Mouse (Mus musculus): ENCODE data around the gene Ptk6. TPM values are rescaled to one million over a fixed set of nuclear protein-coding genes. Genes with fewer than 3 reads are reported as not detected.

Ptk6 gene
- polyA plus RNA-seq, 1 experiment from 2014 or later: not detected

- ATAC-seq (replicated peaks; ENCODE audit: insufficient number of reproducible peaks, low FRiP score, low TSS enrichment): no peak
- WGBS (ENCODE audit: insufficient replicate concordance): 72% methylated on average over 4 of the region's 4 CpGs
- H3K4me1 ChIP-seq (ENCODE audit: control insufficient read depth, insufficient read depth, low read length): peaks cover 25% of the 10 kb centered on the region
Measured at GRCm38 (mm10) chr2:181160821-181161220, 41.8 kb downstream of the Ptk6 start.

DNA sequence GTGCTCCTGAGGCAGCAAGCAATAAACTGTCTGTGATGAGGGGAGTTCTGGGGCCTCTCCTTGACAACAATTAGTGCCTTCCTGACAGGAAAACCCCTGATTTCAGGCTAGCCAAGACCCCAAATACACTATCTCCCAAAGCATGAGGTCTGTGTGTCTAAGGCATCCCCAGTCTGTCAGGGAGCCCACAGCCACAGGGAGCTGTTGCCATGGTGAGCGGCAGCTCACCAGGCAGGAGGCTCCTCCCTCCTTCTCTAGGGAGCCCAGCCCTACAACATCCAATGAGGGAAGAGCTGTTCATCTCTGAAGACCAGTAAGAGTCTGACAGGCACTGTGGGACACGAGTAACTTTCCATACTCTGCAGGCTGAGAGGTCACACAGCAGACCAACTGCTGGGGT is 42.8 kb downstream of the Ptk6 start:
- no peaks in the 10 kb centered on the region for H3K36me3 ChIP-seq (ENCODE audit: control insufficient read depth, insufficient read depth, low read length)
- H3K27ac ChIP-seq (ENCODE audit: low read depth, low read length): peak overlapping the region; percentile 75
- peak; percentile 49 for ATAC-seq (replicated peaks; ENCODE audit: insufficient number of reproducible peaks, low FRiP score, low TSS enrichment)
- 4% methylated on average over 2 of the region's 2 CpGs for WGBS (ENCODE audit: insufficient replicate concordance)
- H3K9me3 ChIP-seq (replicated peaks; ENCODE audit: control insufficient read depth, low read length): no peaks in the 10 kb centered on the region
- H3K9ac ChIP-seq (ENCODE audit: low read depth, low read length): no peak overlapping the region; the same call in 1 of the 2 replicates
- H3K4me1 ChIP-seq (ENCODE audit: control insufficient read depth, insufficient read depth, low read length): peaks cover 33% of the 10 kb centered on the region
- peaks cover 29% of the 10 kb centered on the region for H3K27me3 ChIP-seq (ENCODE audit: control insufficient read depth, insufficient read depth, low read length)
- no peak overlapping the region for H3K4me3 ChIP-seq (ENCODE audit: low read depth, low read length)
- H3K4me2 ChIP-seq: peak overlapping the region; percentile 36

More at GRCm38 (mm10) chr2:181160821-181161220, 41.8 kb downstream of the Ptk6 start:
- no peak overlapping the region for H3K9ac ChIP-seq (ENCODE audit: low read depth, low read length)
- H3K27ac ChIP-seq (ENCODE audit: low read depth, low read length): no peak overlapping the region
- H3K27me3 ChIP-seq (ENCODE audit: control insufficient read depth, insufficient read depth, low read length): peaks cover 22% of the 10 kb centered on the region
- no peaks in the 10 kb centered on the region for H3K9me3 ChIP-seq (replicated peaks; ENCODE audit: control insufficient read depth, low read length)
- no peak overlapping the region for H3K4me2 ChIP-seq
- H3K4me3 ChIP-seq (ENCODE audit: low read depth, low read length): no peak overlapping the region
- no peaks in the 10 kb centered on the region for H3K36me3 ChIP-seq (ENCODE audit: control insufficient read depth, insufficient read depth, low read length)

DNA sequence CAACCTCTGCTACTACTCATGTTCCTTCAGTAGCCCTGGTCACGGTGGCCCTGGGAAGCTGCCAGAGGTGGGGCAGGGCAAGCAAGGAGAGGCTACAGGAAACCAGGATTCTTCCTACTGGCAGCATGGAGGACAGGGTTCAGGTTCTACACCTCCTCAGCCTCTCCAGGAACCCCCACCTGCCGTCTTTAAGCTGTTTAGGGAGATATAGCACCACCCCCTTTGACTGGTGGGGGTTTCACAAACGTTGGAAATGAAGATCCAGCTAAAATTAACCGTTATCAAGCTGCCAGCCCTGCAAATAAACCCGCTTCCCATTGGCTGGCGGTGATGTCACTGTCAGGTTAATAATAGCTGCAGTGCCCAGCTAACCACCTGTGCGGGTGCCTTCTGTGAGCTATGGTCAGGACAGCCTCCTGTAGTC is 43.5 kb downstream of the Ptk6 start:
- peaks cover 37% of the 10 kb centered on the region for H3K4me1 ChIP-seq (ENCODE audit: control insufficient read depth, insufficient read depth, low read length)
- no peaks in the 10 kb centered on the region for H3K9me3 ChIP-seq (replicated peaks; ENCODE audit: control insufficient read depth, low read length)
- H3K27ac ChIP-seq (ENCODE audit: low read depth, low read length): peak overlapping the region; percentile 75
- peak overlapping the region; percentile 36 for H3K4me2 ChIP-seq
- H3K36me3 ChIP-seq (ENCODE audit: control insufficient read depth, insufficient read depth, low read length): no peaks in the 10 kb centered on the region
- peaks cover 29% of the 10 kb centered on the region for H3K27me3 ChIP-seq (ENCODE audit: control insufficient read depth, insufficient read depth, low read length)
- H3K9ac ChIP-seq (ENCODE audit: low read depth, low read length): no peak overlapping the region; the same call in 1 of the 2 replicates
- 0 out of 2 replicates have a peak, but pooled peaks have one; percentile 24 for ATAC-seq (replicated peaks; ENCODE audit: insufficient number of reproducible peaks, low FRiP score, low TSS enrichment)
- no peak overlapping the region for H3K4me3 ChIP-seq (ENCODE audit: low read depth, low read length)
- 36% methylated on average over 7 of the region's 7 CpGs for WGBS (ENCODE audit: insufficient replicate concordance)

DNA sequence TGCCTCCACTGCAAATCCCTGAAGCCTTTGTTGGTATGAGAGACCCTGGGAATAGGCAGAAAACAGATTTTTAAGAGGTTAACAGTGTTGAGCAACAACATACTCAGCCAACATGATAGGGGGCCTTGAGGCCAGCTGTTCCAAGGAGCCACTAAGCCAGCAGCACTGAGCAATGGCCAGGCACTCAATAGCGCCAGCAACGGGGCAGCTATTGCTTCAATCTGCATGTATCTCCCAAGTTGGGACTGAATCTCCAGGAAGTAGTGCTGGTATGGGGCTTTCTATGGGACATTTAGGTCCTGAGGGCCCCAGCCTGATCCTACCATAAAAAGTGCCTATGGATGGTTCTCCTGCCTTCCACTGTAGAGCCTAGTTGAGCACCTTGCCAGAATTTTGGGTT is 44.1 kb downstream of the Ptk6 start:
- 86% methylated on average over 2 of the region's 2 CpGs for WGBS (ENCODE audit: insufficient replicate concordance)
- Histone ChIP-seq H3K27me3 (ENCODE audit: control insufficient read depth, insufficient read depth, low read length) (peaks cover 29% of the 10 kb centered on the region), H3K4me3 (ENCODE audit: low read depth, low read length) (no peak overlapping the region), H3K4me2 (no peak overlapping the region), H3K27ac (ENCODE audit: low read depth, low read length) (no peak overlapping the region), H3K9ac (ENCODE audit: low read depth, low read length) (no peak overlapping the region), H3K9me3 (replicated peaks; ENCODE audit: control insufficient read depth, low read length) (no peaks in the 10 kb centered on the region), H3K4me1 (ENCODE audit: control insufficient read depth, insufficient read depth, low read length) (peaks cover 37% of the 10 kb centered on the region), H3K36me3 (ENCODE audit: control insufficient read depth, insufficient read depth, low read length) (no peaks in the 10 kb centered on the region)
- no peak for ATAC-seq (replicated peaks; ENCODE audit: insufficient number of reproducible peaks, low FRiP score, low TSS enrichment)

- no peak overlapping the region for H3K27ac ChIP-seq (ENCODE audit: low read depth, low read length)
- H3K4me1 ChIP-seq (ENCODE audit: control insufficient read depth, insufficient read depth, low read length): peaks cover 37% of the 10 kb centered on the region
- no peak overlapping the region for H3K4me2 ChIP-seq
Measured at GRCm38 (mm10) chr2:181157716-181158302, 44.8 kb downstream of the Ptk6 start.

GRCm38 (mm10) chr2:181157180-181157579 is 45.4 kb downstream of the Ptk6 start:
- peaks cover 34% of the 10 kb centered on the region for H3K27me3 ChIP-seq (ENCODE audit: control insufficient read depth, insufficient read depth, low read length)
- H3K9me3 ChIP-seq (replicated peaks; ENCODE audit: control insufficient read depth, low read length): no peaks in the 10 kb centered on the region
- 66% methylated on average over 4 of the region's 4 CpGs for WGBS (ENCODE audit: insufficient replicate concordance)
- H3K36me3 ChIP-seq (ENCODE audit: control insufficient read depth, insufficient read depth, low read length): no peaks in the 10 kb centered on the region
- ATAC-seq (replicated peaks; ENCODE audit: insufficient number of reproducible peaks, low FRiP score, low TSS enrichment): no peak
- H3K9ac ChIP-seq (ENCODE audit: low read depth, low read length): no peak overlapping the region
- H3K4me1 ChIP-seq (ENCODE audit: control insufficient read depth, insufficient read depth, low read length): peaks cover 37% of the 10 kb centered on the region
- H3K4me2 ChIP-seq: peak overlapping the region; percentile 71
- H3K4me3 ChIP-seq (ENCODE audit: low read depth, low read length): peak overlapping the region; percentile 45
- no peak overlapping the region for H3K27ac ChIP-seq (ENCODE audit: low read depth, low read length)

More at GRCm38 (mm10) chr2:181157716-181158302, 44.8 kb downstream of the Ptk6 start:
- H3K27me3 ChIP-seq (ENCODE audit: control insufficient read depth, insufficient read depth, low read length): peaks cover 29% of the 10 kb centered on the region
- no peaks in the 10 kb centered on the region for H3K9me3 ChIP-seq (replicated peaks; ENCODE audit: control insufficient read depth, low read length)
- H3K36me3 ChIP-seq (ENCODE audit: control insufficient read depth, insufficient read depth, low read length): no peaks in the 10 kb centered on the region
- no peak overlapping the region for H3K9ac ChIP-seq (ENCODE audit: low read depth, low read length)
- ATAC-seq (replicated peaks; ENCODE audit: insufficient number of reproducible peaks, low FRiP score, low TSS enrichment): no peak
- H3K4me3 ChIP-seq (ENCODE audit: low read depth, low read length): no peak overlapping the region
- WGBS (ENCODE audit: insufficient replicate concordance): 69% methylated on average over 6 of the region's 6 CpGs

- Histone ChIP-seq H3K36me3 (ENCODE audit: control insufficient read depth, insufficient read depth, low read length) (no peaks in the 10 kb centered on the region), H3K4me3 (ENCODE audit: low read depth, low read length) (peak within 1 kb of the TSS; percentile 45), H3K27ac (ENCODE audit: low read depth, low read length) (peak within 1 kb of the TSS; percentile 64), H3K4me1 (ENCODE audit: control insufficient read depth, insufficient read depth, low read length) (peaks cover 37% of the 10 kb centered on the region), H3K27me3 (ENCODE audit: control insufficient read depth, insufficient read depth, low read length) (peaks cover 34% of the 10 kb centered on the region), H3K9ac (ENCODE audit: low read depth, low read length) (peak within 1 kb of the TSS; percentile 73), H3K4me2 (peak within 1 kb of the TSS; percentile 71), H3K9me3 (replicated peaks; ENCODE audit: control insufficient read depth, low read length) (no peaks in the 10 kb centered on the region)
- WGBS (ENCODE audit: insufficient replicate concordance): 3% methylated on average over 55 of the region's 55 CpGs
- no peak for ATAC-seq (replicated peaks; ENCODE audit: insufficient number of reproducible peaks, low FRiP score, low TSS enrichment)
Measured at GRCm38 (mm10) chr2:181156248-181157121, 46.1 kb downstream of the Ptk6 start, which contains the start of gene Eef1a2. Eef1a2 (minus strand) TSS chr2:181157014.

- peak overlapping the region; percentile 73 for H3K9ac ChIP-seq (ENCODE audit: low read depth, low read length)
- H3K4me1 ChIP-seq (ENCODE audit: control insufficient read depth, insufficient read depth, low read length): peaks cover 37% of the 10 kb centered on the region
- peak overlapping the region; percentile 45 for H3K4me3 ChIP-seq (ENCODE audit: low read depth, low read length)
- peak overlapping the region; percentile 71 for H3K4me2 ChIP-seq
- H3K27me3 ChIP-seq (ENCODE audit: control insufficient read depth, insufficient read depth, low read length): peaks cover 38% of the 10 kb centered on the region
- peak overlapping the region; percentile 64; the same call in 1 of the 2 replicates for H3K27ac ChIP-seq (ENCODE audit: low read depth, low read length)
- H3K36me3 ChIP-seq (ENCODE audit: control insufficient read depth, insufficient read depth, low read length): no peaks in the 10 kb centered on the region
- ATAC-seq (replicated peaks; ENCODE audit: insufficient number of reproducible peaks, low FRiP score, low TSS enrichment): no peak
- 54% methylated on average over 4 of the region's 4 CpGs for WGBS (ENCODE audit: insufficient replicate concordance)
- no peaks in the 10 kb centered on the region for H3K9me3 ChIP-seq (replicated peaks; ENCODE audit: control insufficient read depth, low read length)
Measured at GRCm38 (mm10) chr2:181155801-181156200, 46.8 kb downstream of the Ptk6 start.
